Mouse (Mus musculus) heart, postnatal 0 days (tissue): ENCODE measurements around the gene Oprl1.

Experiments
- CTCF ChIP-seq: IDR thresholded peaks from 2 replicates; pipeline ENCODE4 v1.5.1; 2016; ENCODE audit warnings: antibody characterized with exemption, control low read depth, low read depth
- EP300 ChIP-seq: IDR thresholded peaks from 2 replicates; pipeline ENCODE4 v1.6.1; 2016; ENCODE audit warnings: antibody characterized with exemption, low read depth

GRCm38 (mm10) chr2:181759041-181759440 is 44.2 kb downstream of the Oprl1 start:
- no peak for TF ChIP-seq CTCF
- TF ChIP-seq EP300: no peak
